Mouse (Mus musculus): Measurements from ENCODE around the gene St5. TPM values are rescaled to one million over a fixed set of nuclear protein-coding genes. Genes with fewer than 3 reads are reported as not detected.

St5 gene
- polyA plus RNA-seq, 1 experiment from 2014 or later, result 53.3 TPM

- ATAC-seq (ENCODE audit: insufficient number of reproducible peaks, insufficient read depth, low FRiP score, low read depth), result no peak
- peaks cover 21% of the 10 kb centered on the region for H3K4me1 ChIP-seq (ENCODE audit: control insufficient read depth, insufficient read depth, low read length)
- H3K4me2 ChIP-seq (replicated peaks; ENCODE audit: low read depth, low read length), result no peak overlapping the region
- H3K4me3 ChIP-seq (ENCODE audit: low read depth, low read length), result no peak overlapping the region
- WGBS, result 70% methylated on average over 7 of the region's 7 CpGs
- no peaks in the 10 kb centered on the region for H3K27me3 ChIP-seq (ENCODE audit: control insufficient read depth, insufficient read depth, low read length)
- H3K27ac ChIP-seq (ENCODE audit: low read length), result no peak overlapping the region
- no peaks in the 10 kb centered on the region for H3K9me3 ChIP-seq (ENCODE audit: control insufficient read depth, low read depth, low read length)
- H3K36me3 ChIP-seq (ENCODE audit: control insufficient read depth, insufficient read depth, low read length), result no peaks in the 10 kb centered on the region; the same call in 1 of the 2 replicates
- H3K9ac ChIP-seq (replicated peaks; ENCODE audit: low read depth, low read length), result no peak overlapping the region
Observed at GRCm38 (mm10) chr7:109606994-109607610, 96.3 kb downstream of the St5 start.

GRCm38 (mm10) chr7:109602562-109602961 is 100.8 kb downstream of the St5 start:
- H3K36me3 ChIP-seq (ENCODE audit: control insufficient read depth, insufficient read depth, low read length), result no peaks in the 10 kb centered on the region
- no peaks in the 10 kb centered on the region for H3K27me3 ChIP-seq (ENCODE audit: control insufficient read depth, insufficient read depth, low read length)
- peak; percentile 94 for ATAC-seq (ENCODE audit: insufficient number of reproducible peaks, insufficient read depth, low FRiP score, low read depth)
- WGBS, result 36% methylated on average over 5 of the region's 5 CpGs
- H3K27ac ChIP-seq (ENCODE audit: low read length), result peak overlapping the region; percentile 64
- no peak overlapping the region for H3K4me3 ChIP-seq (ENCODE audit: low read depth, low read length)
- H3K4me1 ChIP-seq (ENCODE audit: control insufficient read depth, insufficient read depth, low read length), result peaks cover 15% of the 10 kb centered on the region
- H3K9me3 ChIP-seq (ENCODE audit: control insufficient read depth, low read depth, low read length), result no peaks in the 10 kb centered on the region
- no peak overlapping the region for H3K9ac ChIP-seq (replicated peaks; ENCODE audit: low read depth, low read length)
- H3K4me2 ChIP-seq (replicated peaks; ENCODE audit: low read depth, low read length), result peak overlapping the region; percentile 5; the same call in 1 of the 2 replicates

GRCm38 (mm10) chr7:109602022-109602421 is 101.4 kb downstream of the St5 start:
- Histone ChIP-seq H3K27me3 (ENCODE audit: control insufficient read depth, insufficient read depth, low read length) (no peaks in the 10 kb centered on the region), H3K4me3 (ENCODE audit: low read depth, low read length) (no peak overlapping the region), H3K4me1 (ENCODE audit: control insufficient read depth, insufficient read depth, low read length) (peaks cover 13% of the 10 kb centered on the region; the same call in 1 of the 2 replicates), H3K9ac (replicated peaks; ENCODE audit: low read depth, low read length) (no peak overlapping the region), H3K36me3 (ENCODE audit: control insufficient read depth, insufficient read depth, low read length) (no peaks in the 10 kb centered on the region), H3K9me3 (ENCODE audit: control insufficient read depth, low read depth, low read length) (no peaks in the 10 kb centered on the region), H3K4me2 (replicated peaks; ENCODE audit: low read depth, low read length) (peak overlapping the region; percentile 5; the same call in 1 of the 2 replicates), H3K27ac (ENCODE audit: low read length) (peak overlapping the region; percentile 64)
- no peak for ATAC-seq (ENCODE audit: insufficient number of reproducible peaks, insufficient read depth, low FRiP score, low read depth)

GRCm38 (mm10) chr7:109600702-109601101 is 102.7 kb downstream of the St5 start:
- no peak overlapping the region for H3K27ac ChIP-seq (ENCODE audit: low read length)
- no peak for ATAC-seq (ENCODE audit: insufficient number of reproducible peaks, insufficient read depth, low FRiP score, low read depth)
- H3K36me3 ChIP-seq (ENCODE audit: control insufficient read depth, insufficient read depth, low read length), result no peaks in the 10 kb centered on the region
- H3K4me2 ChIP-seq (replicated peaks; ENCODE audit: low read depth, low read length), result peak overlapping the region; percentile 8; the same call in 1 of the 2 replicates
- H3K27me3 ChIP-seq (ENCODE audit: control insufficient read depth, insufficient read depth, low read length), result no peaks in the 10 kb centered on the region
- H3K9me3 ChIP-seq (ENCODE audit: control insufficient read depth, low read depth, low read length), result no peaks in the 10 kb centered on the region
- H3K9ac ChIP-seq (replicated peaks; ENCODE audit: low read depth, low read length), result no peak overlapping the region
- peaks cover 11% of the 10 kb centered on the region; the same call in 1 of the 2 replicates for H3K4me1 ChIP-seq (ENCODE audit: control insufficient read depth, insufficient read depth, low read length)
- no peak overlapping the region for H3K4me3 ChIP-seq (ENCODE audit: low read depth, low read length)
- WGBS, result 44% methylated on average over 3 of the region's 3 CpGs

GRCm38 (mm10) chr7:109599998-109600397 is 103.4 kb downstream of the St5 start:
- 72% methylated on average over 4 of the region's 4 CpGs for WGBS
- Histone ChIP-seq H3K27ac (ENCODE audit: low read length) (no peak overlapping the region), H3K4me2 (replicated peaks; ENCODE audit: low read depth, low read length) (no peak overlapping the region; the same call in 1 of the 2 replicates), H3K9me3 (ENCODE audit: control insufficient read depth, low read depth, low read length) (no peaks in the 10 kb centered on the region), H3K27me3 (ENCODE audit: control insufficient read depth, insufficient read depth, low read length) (no peaks in the 10 kb centered on the region), H3K4me3 (ENCODE audit: low read depth, low read length) (no peak overlapping the region), H3K36me3 (ENCODE audit: control insufficient read depth, insufficient read depth, low read length) (no peaks in the 10 kb centered on the region), H3K9ac (replicated peaks; ENCODE audit: low read depth, low read length) (no peak overlapping the region), H3K4me1 (ENCODE audit: control insufficient read depth, insufficient read depth, low read length) (peaks cover 11% of the 10 kb centered on the region; the same call in 1 of the 2 replicates)
- no peak for ATAC-seq (ENCODE audit: insufficient number of reproducible peaks, insufficient read depth, low FRiP score, low read depth)

- Histone ChIP-seq H3K4me3 (ENCODE audit: low read depth, low read length) (no peak overlapping the region), H3K9me3 (ENCODE audit: control insufficient read depth, low read depth, low read length) (no peaks in the 10 kb centered on the region), H3K27me3 (ENCODE audit: control insufficient read depth, insufficient read depth, low read length) (no peaks in the 10 kb centered on the region), H3K36me3 (ENCODE audit: control insufficient read depth, insufficient read depth, low read length) (no peaks in the 10 kb centered on the region), H3K9ac (replicated peaks; ENCODE audit: low read depth, low read length) (no peak overlapping the region), H3K4me1 (ENCODE audit: control insufficient read depth, insufficient read depth, low read length) (peaks cover 14% of the 10 kb centered on the region), H3K27ac (ENCODE audit: low read length) (no peak overlapping the region), H3K4me2 (replicated peaks; ENCODE audit: low read depth, low read length) (no peak overlapping the region)
- peak; percentile 42; the same call in 1 of the 2 replicates for ATAC-seq (ENCODE audit: insufficient number of reproducible peaks, insufficient read depth, low FRiP score, low read depth)
- 69% methylated on average over 2 of the region's 2 CpGs for WGBS
Observed at GRCm38 (mm10) chr7:109594845-109595531, 108.4 kb downstream of the St5 start.

GRCm38 (mm10) chr7:109593992-109594391 is 109.4 kb downstream of the St5 start:
- ATAC-seq (ENCODE audit: insufficient number of reproducible peaks, insufficient read depth, low FRiP score, low read depth), result no peak
- H3K4me1 ChIP-seq (ENCODE audit: control insufficient read depth, insufficient read depth, low read length), result peaks cover 18% of the 10 kb centered on the region
- no peak overlapping the region for H3K4me3 ChIP-seq (ENCODE audit: low read depth, low read length)
- H3K27ac ChIP-seq (ENCODE audit: low read length), result no peak overlapping the region
- H3K9ac ChIP-seq (replicated peaks; ENCODE audit: low read depth, low read length), result no peak overlapping the region
- H3K36me3 ChIP-seq (ENCODE audit: control insufficient read depth, insufficient read depth, low read length), result no peaks in the 10 kb centered on the region
- H3K27me3 ChIP-seq (ENCODE audit: control insufficient read depth, insufficient read depth, low read length), result no peaks in the 10 kb centered on the region
- no peaks in the 10 kb centered on the region for H3K9me3 ChIP-seq (ENCODE audit: control insufficient read depth, low read depth, low read length)
- no peak overlapping the region for H3K4me2 ChIP-seq (replicated peaks; ENCODE audit: low read depth, low read length)

GRCm38 (mm10) chr7:109592184-109592583 is 111.2 kb downstream of the St5 start:
- no peaks in the 10 kb centered on the region for H3K9me3 ChIP-seq (ENCODE audit: control insufficient read depth, low read depth, low read length)
- H3K9ac ChIP-seq (replicated peaks; ENCODE audit: low read depth, low read length), result no peak overlapping the region
- H3K4me1 ChIP-seq (ENCODE audit: control insufficient read depth, insufficient read depth, low read length), result peaks cover 21% of the 10 kb centered on the region
- no peaks in the 10 kb centered on the region for H3K27me3 ChIP-seq (ENCODE audit: control insufficient read depth, insufficient read depth, low read length)
- H3K4me2 ChIP-seq (replicated peaks; ENCODE audit: low read depth, low read length), result no peak overlapping the region
- WGBS, result 31% methylated on average over 4 of the region's 4 CpGs
- no peak for ATAC-seq (ENCODE audit: insufficient number of reproducible peaks, insufficient read depth, low FRiP score, low read depth)
- H3K4me3 ChIP-seq (ENCODE audit: low read depth, low read length), result no peak overlapping the region
- H3K36me3 ChIP-seq (ENCODE audit: control insufficient read depth, insufficient read depth, low read length), result no peaks in the 10 kb centered on the region
- no peak overlapping the region for H3K27ac ChIP-seq (ENCODE audit: low read length)

Data from stomach, embryonic 14.5 days (tissue).